Mouse (Mus musculus) WW6 (cell line): Measurements from ENCODE around the gene Krt16.
"Not testable (repeated sequence)": the region's sequence is repeated elsewhere in the genome, so short reads cannot be mapped to it uniquely, and the experiment has no call there.

Experiments used
- DNase-seq: peaks from one replicate; pipeline ENCODE4 v3.0.0-alpha.2; 2013; ENCODE audit warnings: low read depth, low spot score

Krt16 gene

GRCm38 (mm10) chr11:100257967-100258366 is 9.3 kb upstream of the Krt16 start:
- DNase-seq: no peak

- DNase-seq: no peak
These were observed 6.8 kb upstream of the Krt16 start for GRCm38 (mm10) chr11:100255514-100255913.

- DNase-seq: no peak
These were observed 5.8 kb upstream of the Krt16 start for GRCm38 (mm10) chr11:100254360-100255090.

- not testable (repeated sequence) for DNase-seq
These were observed 2.2 kb downstream of the Krt16 start for GRCm38 (mm10) chr11:100246471-100246870.

- not testable (repeated sequence) for DNase-seq
These were observed 8.4 kb downstream of the Krt16 start for GRCm38 (mm10) chr11:100240272-100240671.

- no peak for DNase-seq
These were observed 27.0 kb downstream of the Krt16 start for GRCm38 (mm10) chr11:100221741-100222140.

- no peak for DNase-seq
These were observed 29.4 kb downstream of the Krt16 start for GRCm38 (mm10) chr11:100219304-100219703.

GRCm38 (mm10) chr11:100208542-100208941 is 40.2 kb downstream of the Krt16 start:
- DNase-seq: no peak

GRCm38 (mm10) chr11:100207498-100207897 is 41.2 kb downstream of the Krt16 start, which contains the start of gene Krt14:
Krt14 (minus strand) TSS chr11:100207548.
- no peak for DNase-seq

- DNase-seq: peak; percentile 56
These were observed 45.3 kb downstream of the Krt16 start for GRCm38 (mm10) chr11:100203448-100203847.

GRCm38 (mm10) chr11:100202906-100203305 is 45.8 kb downstream of the Krt16 start:
- no peak for DNase-seq

- peak; percentile 63 for DNase-seq
These were observed 48.4 kb downstream of the Krt16 start for GRCm38 (mm10) chr11:100200104-100200820.

GRCm38 (mm10) chr11:100198666-100199065 is 50.0 kb downstream of the Krt16 start:
- peak; percentile 46 for DNase-seq
